Mouse (Mus musculus) MN1 (cell line): ENCODE data around the gene Gm12887.

ENCODE experiments used
- DNase-seq: peaks from one replicate; pipeline ENCODE4 v3.0.0-alpha.2; 2016; ENCODE audit warnings: low spot score

The Gm12887 gene

GRCm38 (mm10) chr4:121622003-121622402 lies at the start of gene Gm12887:
Gene Gm12887 (minus strand): TSS chr4:121622103.
- DNase-seq = no peak

DNA sequence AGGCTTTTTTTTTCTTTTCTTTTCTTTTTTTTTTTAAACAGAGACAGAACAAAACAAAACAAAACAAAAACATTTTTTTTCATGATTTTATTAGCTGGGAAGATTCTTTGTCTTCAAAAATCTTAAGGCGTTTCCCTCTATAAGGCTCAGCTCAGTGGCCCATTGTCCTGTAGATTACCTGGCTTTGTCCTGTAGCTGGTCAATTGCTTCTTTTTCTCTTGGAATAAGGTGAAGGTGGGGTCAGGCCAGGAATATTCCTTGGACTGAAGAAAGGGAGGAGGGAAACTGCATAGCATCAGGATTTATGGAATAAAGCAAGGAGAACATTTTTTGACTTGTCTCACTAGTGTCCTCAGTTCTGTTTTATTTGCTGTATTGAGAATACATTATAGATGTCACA lies 35.1 kb upstream of the Gm12887 start:
- no peak for DNase-seq
